Mouse (Mus musculus) adrenal gland (tissue): ENCODE results near the gene Kcnn4.

ENCODE experiments used
- intact Hi-C: fragments of 180-260 bp; cut with DNase I; formaldehyde crosslinking; loops from one replicate; pipeline ENCODE4 v1.15.1; 2025
- long read RNA-seq, 2 experiments: library from polyadenylated mRNA; unstranded; transcript quantifications; one replicate each; pipeline ENCODE4 v2.0.0; 2020; ENCODE audit warnings: borderline replicate concordance in 1 of 2; ENCODE audit not compliant: insufficient replicate concordance in 1 of 2

Gene Kcnn4
- long read RNA-seq, experiment 1, partial matches to known transcripts, result 1 of 2 reads
- long read RNA-seq, experiment 1, other reads (novel, unspliced or antisense), result 0 of 2 reads
- long read RNA-seq, experiment 2, result 0 reads

- intact Hi-C loops, result no loop called here
These were observed at the start of gene Kcnn4 for GRCm38 (mm10) chr7:24369731-24370541. TSS of gene Kcnn4 (plus strand) at chr7:24370263.

- intact Hi-C loops, result no loop called here
These were observed 47.5 kb upstream of the Kcnn4 start for GRCm38 (mm10) chr7:24322593-24322992.

DNA sequence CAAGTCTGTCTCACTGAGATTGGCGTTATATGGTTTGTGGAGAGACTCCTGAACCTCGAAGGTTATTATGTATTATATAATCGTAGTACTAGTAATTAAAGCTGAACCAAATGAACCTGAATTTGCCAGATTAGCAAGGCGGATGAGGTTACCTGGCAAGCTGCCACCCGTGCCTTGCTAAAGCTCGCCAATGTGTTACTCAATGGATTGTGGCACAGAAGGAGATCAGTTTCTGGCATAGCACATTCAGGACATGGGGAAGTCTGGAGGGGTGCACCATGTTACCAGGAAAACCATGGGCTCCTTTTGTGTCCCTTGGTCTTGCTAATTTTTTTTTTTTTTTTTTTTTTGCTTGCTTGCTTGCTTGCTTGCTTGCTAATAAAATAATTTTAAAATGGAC is 44.9 kb upstream of the Kcnn4 start:
- intact Hi-C loops, result no loop called here

GRCm38 (mm10) chr7:24325675-24326128 is 44.4 kb upstream of the Kcnn4 start:
- intact Hi-C loops, result no loop called here

DNA sequence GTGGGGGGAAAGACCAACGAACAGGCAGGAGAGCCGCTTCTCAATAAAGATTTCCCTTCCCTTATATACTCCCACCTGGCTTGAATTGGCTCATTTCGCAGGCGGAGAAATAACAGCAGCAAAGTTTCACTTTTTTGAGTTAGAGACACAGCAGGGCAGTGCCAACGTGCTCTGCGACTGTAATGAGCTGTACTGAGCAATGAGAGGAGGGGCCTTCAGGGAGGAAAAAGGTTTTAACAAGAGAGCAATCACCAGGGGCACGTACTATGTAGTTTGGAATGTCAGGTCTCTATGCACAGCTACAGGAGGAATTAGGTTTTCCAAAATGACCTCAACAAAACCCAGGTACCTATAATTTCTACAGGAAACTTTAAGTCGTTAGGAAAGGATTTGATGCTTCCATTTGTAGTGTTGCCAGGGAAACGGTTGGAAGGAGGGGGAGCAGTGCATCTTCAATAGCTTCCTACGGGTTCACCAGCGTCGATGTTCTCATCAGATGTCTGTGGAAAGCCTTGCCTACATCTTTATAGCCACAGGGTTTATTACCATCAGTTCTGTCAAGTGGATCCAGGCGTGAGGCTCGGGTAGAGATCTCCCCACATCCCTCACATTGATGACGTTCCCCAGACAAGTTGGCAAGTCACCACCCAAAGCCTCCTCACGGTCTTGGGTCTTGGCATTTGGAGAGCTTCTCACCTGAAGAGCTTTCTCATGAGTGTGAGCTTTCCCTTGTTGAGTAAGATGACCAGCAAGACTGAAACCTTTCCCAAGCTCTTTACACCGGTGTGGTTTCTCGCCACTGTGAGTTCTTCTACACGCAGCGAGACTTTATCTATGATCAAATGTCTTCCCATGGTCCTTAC is 43.6 kb upstream of the Kcnn4 start:
- intact Hi-C loops, result no loop called here

- intact Hi-C loops, result no loop called here
These were observed 42.6 kb upstream of the Kcnn4 start for GRCm38 (mm10) chr7:24327281-24327975.

GRCm38 (mm10) chr7:24333304-24333986 is 36.6 kb upstream of the Kcnn4 start, which contains the start of gene Tescl:
TSS of gene Tescl (minus strand) at chr7:24333936.
- intact Hi-C loops, result no loop called here

GRCm38 (mm10) chr7:24335699-24336309 is 34.3 kb upstream of the Kcnn4 start:
- intact Hi-C loops, result loop anchor here (2.0 kb wide), 1 partner anchor 49 kb away; no protein-coding TSS in a partner anchor

GRCm38 (mm10) chr7:24338241-24338640 is 31.8 kb upstream of the Kcnn4 start:
- intact Hi-C loops, result no loop called here

- intact Hi-C loops, result no loop called here
These were observed 26.3 kb upstream of the Kcnn4 start for GRCm38 (mm10) chr7:24343701-24344272.

DNA sequence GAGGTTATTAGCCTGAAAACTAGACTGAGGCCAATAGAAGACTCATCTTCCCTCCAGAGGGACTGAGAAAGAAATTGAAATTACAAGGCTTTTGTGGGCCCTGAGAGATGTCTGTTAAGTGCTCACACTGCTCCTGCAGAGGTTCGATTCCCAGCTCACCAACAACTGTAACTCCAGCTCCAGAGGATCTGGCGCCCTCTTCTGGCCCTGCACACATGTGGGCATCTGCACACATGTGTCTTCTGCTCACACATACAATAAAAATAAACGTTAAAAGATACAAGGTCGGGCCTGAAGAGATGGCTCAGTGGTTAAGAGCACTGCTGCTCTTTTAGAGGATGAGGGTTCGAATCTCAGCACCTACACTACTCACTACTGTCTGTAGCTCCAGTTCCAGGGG is 23.6 kb upstream of the Kcnn4 start:
- intact Hi-C loops, result no loop called here

DNA sequence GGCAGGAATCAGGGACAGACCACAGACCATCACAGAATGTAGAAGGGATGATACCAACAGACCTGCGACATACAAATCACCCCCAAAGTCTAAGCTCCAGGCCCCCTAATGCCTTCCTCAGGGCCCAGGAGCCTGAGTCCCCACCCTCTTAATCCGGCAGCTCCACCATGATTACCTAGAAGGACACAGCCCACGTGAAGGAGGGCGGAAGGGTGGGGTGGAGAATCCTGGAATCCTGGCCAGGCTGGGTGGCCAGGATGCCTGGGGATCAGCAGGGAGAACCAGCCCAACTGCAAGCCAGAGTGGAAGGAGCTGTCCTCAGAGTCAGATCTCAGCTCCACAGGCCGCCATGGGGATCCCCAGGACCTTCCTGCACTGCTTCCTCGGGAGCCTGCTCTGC is 21.2 kb upstream of the Kcnn4 start, which contains the start of gene Lypd5:
Gene Lypd5, plus strand, starts transcription at position 301 of the 400 bp plus-strand sequence.
- intact Hi-C loops, result no loop called here

DNA sequence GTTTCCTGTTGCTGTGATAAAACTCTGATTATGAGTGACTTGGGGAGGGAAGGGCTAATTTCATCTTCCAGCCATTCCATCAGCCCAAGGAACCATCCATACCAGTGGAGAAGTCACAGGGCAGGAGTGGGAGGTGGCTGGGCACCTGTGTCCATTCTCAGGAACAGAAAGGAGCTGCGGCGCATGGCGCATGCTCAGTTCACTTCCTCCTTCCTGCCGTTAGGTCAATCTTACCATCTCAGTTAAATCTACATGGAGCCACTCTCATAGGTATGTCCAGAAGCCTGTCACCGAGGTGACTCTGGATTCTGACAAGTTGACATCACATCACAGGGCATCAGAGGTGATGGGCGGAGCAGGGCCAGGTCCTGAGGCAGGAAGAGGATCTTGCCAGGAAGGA is 14.4 kb upstream of the Kcnn4 start:
- intact Hi-C loops, result no loop called here

- intact Hi-C loops, result no loop called here
These were observed 14.0 kb upstream of the Kcnn4 start for GRCm38 (mm10) chr7:24356081-24356480.

- intact Hi-C loops, result no loop called here
These were observed 12.2 kb upstream of the Kcnn4 start for GRCm38 (mm10) chr7:24357899-24358298.

DNA sequence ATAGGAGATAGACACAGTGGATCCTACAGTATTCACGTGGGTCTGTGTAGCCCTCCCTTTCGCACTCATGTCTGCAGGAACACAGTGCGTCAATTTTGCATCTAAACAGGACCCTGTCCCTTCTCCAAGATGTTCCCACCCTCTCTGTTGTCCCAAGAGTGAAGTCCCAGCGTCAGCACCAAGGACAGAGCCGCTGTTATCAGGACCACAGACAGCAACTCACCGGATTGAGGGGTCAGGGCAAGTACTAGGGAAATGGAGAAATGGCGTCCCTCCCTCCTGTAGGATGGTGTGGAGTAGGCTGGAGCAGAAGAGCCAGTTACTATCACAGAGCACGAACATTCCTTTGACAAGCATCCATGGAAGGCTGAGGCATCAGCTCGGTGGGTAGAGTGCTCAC is 10.8 kb upstream of the Kcnn4 start:
- intact Hi-C loops, result no loop called here

GRCm38 (mm10) chr7:24361001-24361400 is 9.1 kb upstream of the Kcnn4 start:
- intact Hi-C loops, result no loop called here

DNA sequence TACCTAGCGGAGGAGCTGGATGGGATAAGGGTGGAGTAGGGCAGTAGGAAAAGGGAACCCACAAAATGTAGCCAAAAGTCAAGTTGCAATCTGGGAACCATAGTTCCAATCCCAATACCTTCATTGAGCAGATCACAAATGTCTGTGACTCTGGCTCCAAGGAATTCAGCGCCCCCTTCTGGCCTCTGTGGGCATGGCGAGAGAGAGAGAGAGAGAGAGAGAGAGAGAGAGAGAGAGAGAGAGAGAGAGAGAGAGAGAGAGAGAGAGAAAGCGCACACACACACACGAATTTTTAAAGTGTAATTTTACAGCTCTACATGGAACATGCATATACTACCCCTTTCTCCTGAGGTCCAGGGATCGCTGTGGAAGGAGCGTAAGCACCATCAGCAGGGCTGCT is 6.8 kb upstream of the Kcnn4 start:
- intact Hi-C loops, result no loop called here

DNA sequence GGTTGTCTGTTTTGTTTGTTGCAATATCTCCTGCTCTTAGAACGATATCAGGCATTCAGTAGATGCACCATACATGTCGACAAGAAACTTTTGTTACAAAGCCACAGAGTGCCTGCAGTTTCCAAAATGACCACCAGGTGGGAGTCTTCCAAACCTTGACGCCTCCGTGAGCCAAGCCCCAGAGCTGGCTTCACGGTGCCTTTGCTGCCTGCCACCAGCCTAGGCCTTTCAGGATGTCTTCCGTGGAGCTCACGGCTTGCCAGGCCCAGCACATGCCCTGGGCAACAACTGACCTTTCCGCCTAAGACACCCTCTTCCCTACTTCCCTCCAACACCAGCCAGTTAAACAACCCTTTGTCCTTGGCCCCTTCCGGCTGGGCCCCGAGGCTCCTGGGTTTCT is 5.2 kb upstream of the Kcnn4 start:
- intact Hi-C loops, result loop anchor here (2.0 kb wide), 2 partner anchors 20 to 42 kb away; no protein-coding TSS in a partner anchor
